Mouse (Mus musculus): ENCODE data around the gene Psmb9. TPM values are rescaled to one million over a fixed set of nuclear protein-coding genes. Genes with fewer than 3 reads are reported as not detected.
"Not testable (repeated sequence)": the region's sequence is repeated elsewhere in the genome, so short reads cannot be mapped to it uniquely, and the experiment has no call there.

Psmb9 gene
- polyA plus RNA-seq, 1 experiment from 2014 or later, result 4.5 TPM

- Histone ChIP-seq H3K4me3 (no peak overlapping the region), H3K27ac (no peak overlapping the region), H3K4me1 (no peaks in the 10 kb centered on the region), H3K9me3 (replicated peaks) (peaks cover 19% of the 10 kb centered on the region), H3K9ac (no peak overlapping the region), H3K27me3 (replicated peaks) (peaks cover 9% of the 10 kb centered on the region; the same call in 1 of the 2 replicates), H3K4me2 (no peak overlapping the region), H3K36me3 (no peaks in the 10 kb centered on the region)
- 35% methylated on average over 1 of the region's 1 CpGs for WGBS (ENCODE audit: insufficient replicate concordance)
- ATAC-seq, result no peak
Measured at GRCm38 (mm10) chr17:34174075-34174474, 13.5 kb downstream of the Psmb9 start.

GRCm38 (mm10) chr17:34172528-34172927, 15.0 kb downstream of the Psmb9 start:
- H3K9ac ChIP-seq, result no peak overlapping the region
- no peak overlapping the region for H3K27ac ChIP-seq
- H3K4me2 ChIP-seq, result no peak overlapping the region
- no peaks in the 10 kb centered on the region for H3K36me3 ChIP-seq
- peaks cover 15% of the 10 kb centered on the region for H3K9me3 ChIP-seq (replicated peaks)
- WGBS (ENCODE audit: insufficient replicate concordance), result 85% methylated on average over 5 of the region's 5 CpGs
- H3K4me1 ChIP-seq, result no peaks in the 10 kb centered on the region
- ATAC-seq, result no peak
- H3K27me3 ChIP-seq (replicated peaks), result peaks cover 9% of the 10 kb centered on the region; the same call in 1 of the 2 replicates
- no peak overlapping the region for H3K4me3 ChIP-seq

- Histone ChIP-seq H3K27me3 (replicated peaks) (peaks cover 9% of the 10 kb centered on the region; the same call in 1 of the 2 replicates), H3K4me1 (no peaks in the 10 kb centered on the region), H3K9me3 (replicated peaks) (peaks cover 6% of the 10 kb centered on the region), H3K4me2 (peak overlapping the region; percentile 35), H3K9ac (no peak overlapping the region), H3K36me3 (no peaks in the 10 kb centered on the region), H3K27ac (no peak overlapping the region), H3K4me3 (0 out of 2 replicates have a peak overlapping the region, but pooled peaks have one; percentile 7)
- 23% methylated on average over 13 of the region's 13 CpGs for WGBS (ENCODE audit: insufficient replicate concordance)
- no peak for ATAC-seq
Measured at GRCm38 (mm10) chr17:34170877-34171498, 16.6 kb downstream of the Psmb9 start.

- 8% methylated on average over 4 of the region's 4 CpGs for WGBS (ENCODE audit: insufficient replicate concordance)
- H3K9me3 ChIP-seq (replicated peaks), result peaks cover 6% of the 10 kb centered on the region
- ATAC-seq, result no peak
- no peaks in the 10 kb centered on the region for H3K36me3 ChIP-seq
- peaks cover 9% of the 10 kb centered on the region; the same call in 1 of the 2 replicates for H3K27me3 ChIP-seq (replicated peaks)
- no peaks in the 10 kb centered on the region for H3K4me1 ChIP-seq
- no peak overlapping the region for H3K9ac ChIP-seq
- no peak overlapping the region for H3K27ac ChIP-seq
- H3K4me3 ChIP-seq, result no peak overlapping the region
- H3K4me2 ChIP-seq, result no peak overlapping the region
Measured at GRCm38 (mm10) chr17:34170487-34170876, 17.1 kb downstream of the Psmb9 start.

- Histone ChIP-seq H3K9me3 (replicated peaks) (peaks cover 6% of the 10 kb centered on the region), H3K9ac (no peak overlapping the region), H3K27me3 (replicated peaks) (peaks cover 5% of the 10 kb centered on the region; the same call in 1 of the 2 replicates), H3K36me3 (no peaks in the 10 kb centered on the region), H3K4me2 (no peak overlapping the region), H3K27ac (no peak overlapping the region), H3K4me3 (no peak overlapping the region), H3K4me1 (no peaks in the 10 kb centered on the region)
- no peak for ATAC-seq
- 0% methylated on average over 2 of the region's 2 CpGs for WGBS (ENCODE audit: insufficient replicate concordance)
Measured at GRCm38 (mm10) chr17:34169279-34169678, 18.3 kb downstream of the Psmb9 start.

GRCm38 (mm10) chr17:34165033-34165730, 22.4 kb downstream of the Psmb9 start:
- ATAC-seq, result no peak
- Histone ChIP-seq H3K27me3 (replicated peaks) (peaks cover 15% of the 10 kb centered on the region), H3K4me1 (no peaks in the 10 kb centered on the region), H3K4me2 (no peak overlapping the region), H3K9me3 (replicated peaks) (0 out of 2 replicates have a peak, but pooled peaks cover 4% of the 10 kb centered on the region), H3K4me3 (no peak overlapping the region), H3K36me3 (no peaks in the 10 kb centered on the region), H3K27ac (no peak overlapping the region), H3K9ac (no peak overlapping the region)
- 42% methylated on average over 6 of the region's 6 CpGs for WGBS (ENCODE audit: insufficient replicate concordance)

- Histone ChIP-seq H3K9me3 (replicated peaks) (0 out of 2 replicates have a peak, but pooled peaks cover 4% of the 10 kb centered on the region), H3K27me3 (replicated peaks) (peaks cover 15% of the 10 kb centered on the region), H3K27ac (no peak overlapping the region), H3K36me3 (no peaks in the 10 kb centered on the region), H3K4me2 (no peak overlapping the region), H3K4me3 (no peak overlapping the region), H3K9ac (no peak overlapping the region), H3K4me1 (no peaks in the 10 kb centered on the region)
- WGBS (ENCODE audit: insufficient replicate concordance), result 47% methylated on average over 9 of the region's 9 CpGs
- ATAC-seq, result no peak
Measured at GRCm38 (mm10) chr17:34164202-34164895, 23.2 kb downstream of the Psmb9 start.

GRCm38 (mm10) chr17:34155534-34155933, 32.0 kb downstream of the Psmb9 start:
- Histone ChIP-seq H3K4me2 (no peak overlapping the region), H3K27me3 (replicated peaks) (peaks cover 3% of the 10 kb centered on the region; the same call in 1 of the 2 replicates), H3K27ac (no peak overlapping the region), H3K9me3 (replicated peaks) (no peaks in the 10 kb centered on the region), H3K9ac (no peak overlapping the region), H3K36me3 (no peaks in the 10 kb centered on the region), H3K4me1 (no peaks in the 10 kb centered on the region), H3K4me3 (no peak overlapping the region)
- WGBS (ENCODE audit: insufficient replicate concordance), result 49% methylated on average over 5 of the region's 5 CpGs
- ATAC-seq, result no peak

- no peaks in the 10 kb centered on the region; the same call in 1 of the 2 replicates for H3K27me3 ChIP-seq (replicated peaks)
- 48% methylated on average over 4 of the region's 4 CpGs for WGBS (ENCODE audit: insufficient replicate concordance)
- no peaks in the 10 kb centered on the region for H3K36me3 ChIP-seq
- no peak within 1 kb of the TSS for H3K9ac ChIP-seq
- ATAC-seq, result no peak
- H3K27ac ChIP-seq, result no peak within 1 kb of the TSS
- H3K4me3 ChIP-seq, result no peak within 1 kb of the TSS
- H3K4me1 ChIP-seq, result no peaks in the 10 kb centered on the region
- no peak within 1 kb of the TSS for H3K4me2 ChIP-seq
- no peaks in the 10 kb centered on the region for H3K9me3 ChIP-seq (replicated peaks)
Measured at GRCm38 (mm10) chr17:34152923-34153322, 34.6 kb downstream of the Psmb9 start, which contains the start of gene H2-DMb1. H2-DMb1 (plus strand) TSS chr17:34153072.

GRCm38 (mm10) chr17:34144960-34145371, 42.6 kb downstream of the Psmb9 start:
- Histone ChIP-seq H3K4me1 (peaks cover 6% of the 10 kb centered on the region), H3K27me3 (replicated peaks) (peaks cover 21% of the 10 kb centered on the region), H3K4me2 (no peak overlapping the region), H3K27ac (no peak overlapping the region), H3K4me3 (no peak overlapping the region), H3K9me3 (replicated peaks) (no peaks in the 10 kb centered on the region), H3K9ac (no peak overlapping the region), H3K36me3 (no peaks in the 10 kb centered on the region)
- 63% methylated on average over 3 of the region's 3 CpGs for WGBS (ENCODE audit: insufficient replicate concordance)
- no peak for ATAC-seq

GRCm38 (mm10) chr17:34144221-34144620, 43.3 kb downstream of the Psmb9 start:
- not testable (repeated sequence) for H3K27ac ChIP-seq; H3K4me2 ChIP-seq; ATAC-seq; H3K9ac ChIP-seq; H3K36me3 ChIP-seq; H3K4me3 ChIP-seq; H3K9me3 ChIP-seq (replicated peaks)
- Histone ChIP-seq H3K4me1 (peaks cover 14% of the 10 kb centered on the region), H3K27me3 (replicated peaks) (peaks cover 28% of the 10 kb centered on the region)
- 75% methylated on average over 4 of the region's 4 CpGs for WGBS (ENCODE audit: insufficient replicate concordance)

GRCm38 (mm10) chr17:34143461-34143860, 44.1 kb downstream of the Psmb9 start:
- H3K27ac ChIP-seq, result no peak overlapping the region
- no peaks in the 10 kb centered on the region for H3K36me3 ChIP-seq
- H3K4me1 ChIP-seq, result peaks cover 14% of the 10 kb centered on the region
- no peak for ATAC-seq
- H3K4me2 ChIP-seq, result no peak overlapping the region
- peaks cover 36% of the 10 kb centered on the region for H3K27me3 ChIP-seq (replicated peaks)
- no peaks in the 10 kb centered on the region for H3K9me3 ChIP-seq (replicated peaks)
- WGBS (ENCODE audit: insufficient replicate concordance), result 21% methylated on average over 5 of the region's 5 CpGs
- no peak overlapping the region for H3K4me3 ChIP-seq
- H3K9ac ChIP-seq, result no peak overlapping the region

Data from liver, embryonic 12.5 days (tissue).